Mouse (Mus musculus) kidney, adult 10 weeks (tissue): ENCODE data around the gene Fkbp14. TPM values are rescaled to one million over a fixed set of nuclear protein-coding genes. Genes with fewer than 3 reads are reported as not detected.

Experiments used
- polyA plus RNA-seq: library from polyadenylated mRNA; stranded (reverse); fragments of 350-450 nt; fragmentation: Illumina TruSeq; extraction: RNeasy Lipid Tissue Mini Kit (QIAGEN cat#74804); gene quantifications from one replicate; pipeline ENCODE4 v1.2.3, GENCODE M21; 2014; ENCODE audit warnings: low read depth, low replicate concordance

Gene Fkbp14
- polyA plus RNA-seq, result 10.8 TPM

GRCm38 (mm10) chr6:54597208-54597607, at the start of gene Fkbp14:
Gene Fkbp14, minus strand, starts transcription at chr6:54597308.

GRCm38 (mm10) chr6:54594469-54595329, 2.4 kb downstream of the Fkbp14 start, which contains the start of gene Plekha8:
Gene Plekha8, plus strand, starts transcription at chr6:54595111.

GRCm38 (mm10) chr6:54565665-54566545, 31.2 kb downstream of the Fkbp14 start, which contains the start of gene Scrn1:
Gene Scrn1, minus strand, starts transcription at chr6:54566489.

Other genes starting within 250 kb of the Fkbp14 start
- gene Wipf3, start 167.7 kb downstream of the Fkbp14 start, polyA plus RNA-seq, result 1.6 TPM
- 2.7 TPM for gene Scrn1, start 30.8 kb downstream of the Fkbp14 start, polyA plus RNA-seq
- 20.4 TPM for gene Plekha8, start 2.2 kb downstream of the Fkbp14 start, polyA plus RNA-seq
- 41.5 TPM for gene Mturn, start 84.3 kb upstream of the Fkbp14 start, polyA plus RNA-seq
- 130 TPM for gene Znrf2, start 219.6 kb upstream of the Fkbp14 start, polyA plus RNA-seq